9 mouse cellular contexts compared by ENCODE assay signal in the genomic region with DNA sequence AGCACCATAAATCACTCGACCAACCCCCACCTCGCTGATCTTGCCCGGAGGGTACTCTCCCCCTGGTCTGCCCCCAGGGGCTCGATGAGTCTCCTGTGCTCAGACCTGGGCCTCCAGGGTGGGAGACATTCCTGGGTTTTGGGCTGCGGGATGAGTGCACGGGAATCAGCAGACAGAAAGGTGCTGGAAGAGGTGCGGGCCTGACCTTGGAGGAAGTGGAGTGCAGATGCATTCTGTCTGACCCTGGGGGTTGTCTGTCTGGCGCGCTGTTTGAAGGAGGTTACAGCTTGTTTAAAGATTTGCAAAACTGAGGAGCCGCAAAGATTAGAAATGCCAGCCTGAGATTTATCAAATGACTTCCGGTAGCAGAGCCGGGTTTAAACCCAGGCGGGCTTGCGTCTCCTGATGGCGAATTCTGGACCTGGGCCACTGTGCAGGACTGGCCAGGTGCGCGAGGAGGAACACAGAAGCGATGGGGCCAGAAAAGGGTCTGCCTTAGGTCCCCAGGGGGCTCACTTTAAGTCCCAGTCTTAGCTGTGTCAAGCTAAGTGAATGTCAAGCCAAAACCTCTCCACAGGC.
DNase-seq lines count a peak whose midpoint lies in the region; ATAC-seq and TF ChIP-seq lines count a peak whose summit lies in the region.
"Had no signal": no experiment of that assay in that cellular context is flagged by ENCODE, and none has a peak within 500 bp of the region (broad histone marks: within the 10 kb centered on the region; RNA-seq: fewer than 3 reads in every experiment).

No protein-coding gene starts in this region.

- no peak overlapping the region for H3ac ChIP-seq in C2C12 (ENCODE audit: control insufficient read depth, insufficient read length, low read depth)

- no peaks in the 10 kb centered on the region for H3K9me3 ChIP-seq in hindbrain, embryonic 12.5 days (replicated peaks)
- H3K9me3 ChIP-seq in hindbrain, embryonic 16.5 days (ENCODE audit: control insufficient read depth, low read length): no peaks in the 10 kb centered on the region
- H3K9me3 ChIP-seq in limb, embryonic 15.5 days: no peaks in the 10 kb centered on the region

- no peaks in the 10 kb centered on the region for H3K36me3 ChIP-seq in hindbrain, embryonic 12.5 days
- no peaks in the 10 kb centered on the region for H3K36me3 ChIP-seq in hindbrain, embryonic 16.5 days (ENCODE audit: control insufficient read depth, insufficient read depth, low read length)
- H3K36me3 ChIP-seq in C2C12 (ENCODE audit: control insufficient read depth, insufficient read depth): no peaks in the 10 kb centered on the region
- H3K36me3 ChIP-seq in limb, embryonic 15.5 days: no peaks in the 10 kb centered on the region

- TF ChIP-seq CTCF in C2C12 (IDR thresholded peaks at IDR 0.05; ENCODE audit: control insufficient read depth, insufficient read depth, insufficient read length): no peak

- peak overlapping the region; percentile 54; the same call in 1 of the 2 replicates for H3K4me2 ChIP-seq in hindbrain, embryonic 12.5 days (replicated peaks)
- H3K4me2 ChIP-seq in hindbrain, embryonic 16.5 days (ENCODE audit: low read length): no peak overlapping the region
- peak overlapping the region; percentile 47 for H3K4me2 ChIP-seq in limb, embryonic 15.5 days

- no peaks in the 10 kb centered on the region for H3K79me2 ChIP-seq in C2C12 (ENCODE audit: control insufficient read depth, insufficient read depth)

- no peak for ATAC-seq in hindbrain, embryonic 12.5 days (ENCODE audit: low FRiP score)
- ATAC-seq in hindbrain, embryonic 16.5 days: no peak
- ATAC-seq in limb, embryonic 15.5 days (ENCODE audit: insufficient number of reproducible peaks, low FRiP score, low TSS enrichment, low read depth): no peak

- no peaks in the 10 kb centered on the region for H3K79me3 ChIP-seq in C2C12 (ENCODE audit: low read depth)

- WGBS in hindbrain, embryonic 12.5 days: 3% methylated on average over 18 of the region's 18 CpGs
- 3% methylated on average over 18 of the region's 18 CpGs for WGBS in hindbrain, embryonic 16.5 days
- WGBS in limb, embryonic 15.5 days: 21% methylated on average over 18 of the region's 18 CpGs

- intact Hi-C loops in gastrocnemius, postnatal 14 days (cut with DNase I; ENCODE audit: low total_unique reads): loop anchor here (5.0 kb wide), 1 partner anchor 1053 kb away; no protein-coding TSS in a partner anchor

- H3K4me1 ChIP-seq in hindbrain, embryonic 12.5 days: peaks cover 28% of the 10 kb centered on the region
- H3K4me1 ChIP-seq in hindbrain, embryonic 16.5 days (ENCODE audit: control insufficient read depth, insufficient read depth, low read depth, low read length): no peaks in the 10 kb centered on the region; the same call in 1 of the 2 replicates
- peaks cover 30% of the 10 kb centered on the region for H3K4me1 ChIP-seq in limb, embryonic 15.5 days

- DNase-seq in embryo, embryonic 11 days: peak; percentile 55
- no peak for DNase-seq in adrenal gland, adult 2 months
- DNase-seq in urinary bladder, postnatal 10 days (ENCODE audit: low spot score): no peak
- DNase-seq in gastrocnemius, postnatal 14 days: no peak
- DNase-seq: cerebellum, adult 9-11 months had no signal

- peaks cover 42% of the 10 kb centered on the region for H3K27me3 ChIP-seq in hindbrain, embryonic 12.5 days
- H3K27me3 ChIP-seq in hindbrain, embryonic 16.5 days (replicated peaks; ENCODE audit: control insufficient read depth, insufficient read depth, low read length): peaks cover 20% of the 10 kb centered on the region
- no peaks in the 10 kb centered on the region for H3K27me3 ChIP-seq in C2C12 (ENCODE audit: control insufficient read depth, insufficient read depth, insufficient read length)
- peaks cover 13% of the 10 kb centered on the region; the same call in 1 of the 2 replicates for H3K27me3 ChIP-seq in limb, embryonic 15.5 days

- H3K27ac ChIP-seq in hindbrain, embryonic 12.5 days: no peak overlapping the region
- H3K27ac ChIP-seq in hindbrain, embryonic 16.5 days (ENCODE audit: low read depth, low read length): no peak overlapping the region
- H3K27ac ChIP-seq in limb, embryonic 15.5 days: peak overlapping the region; percentile 93; the same call in 1 of the 2 replicates

- H3K9ac ChIP-seq in hindbrain, embryonic 12.5 days: no peak overlapping the region
- H3K9ac ChIP-seq in hindbrain, embryonic 16.5 days (ENCODE audit: low read depth, low read length): no peak overlapping the region
- 0 out of 2 replicates have a peak overlapping the region, but pooled peaks have one; percentile 1 for H3K9ac ChIP-seq in limb, embryonic 15.5 days

- no peak overlapping the region for H3K4me3 ChIP-seq in hindbrain, embryonic 12.5 days
- H3K4me3 ChIP-seq in hindbrain, embryonic 16.5 days (ENCODE audit: low read length): no peak overlapping the region
- H3K4me3 ChIP-seq in C2C12 (ENCODE audit: insufficient read depth, poor library complexity, severe bottlenecking): peak overlapping the region; percentile 3
- H3K4me3 ChIP-seq in limb, embryonic 15.5 days: peak overlapping the region; percentile 38

TF ChIP-seq in C2C12, 6 proteins besides CTCF, POLR2A, EP300 and RAD21:
- TF ChIP-seq MYOG (IDR thresholded peaks at IDR 0.05; ENCODE audit: control insufficient read depth, extremely low read depth, insufficient read length): no peak
- no peak for TF ChIP-seq FOSL1 (IDR thresholded peaks at IDR 0.05; ENCODE audit: insufficient read depth, low read length, poor library complexity, severe bottlenecking)
- TF ChIP-seq USF1 (IDR thresholded peaks at IDR 0.05; ENCODE audit: low read depth): no peak
- no peak for TF ChIP-seq CEBPB (IDR thresholded peaks at IDR 0.05; ENCODE audit: low read depth)
- no peak for TF ChIP-seq MAX (IDR thresholded peaks at IDR 0.05)
- TF ChIP-seq MYOD1 (IDR thresholded peaks at IDR 0.05; ENCODE audit: control insufficient read depth, insufficient read length, low read depth): no peak

Comparison
In these comparisons a context has a peak if more than half of its experiments do, and no peak if none do; other contexts are left out.
1. H3K4me3 ChIP-seq: peak in C2C12 (single experiment) and limb, embryonic 15.5 days (single experiment); none in hindbrain, embryonic 12.5 days (single experiment) and hindbrain, embryonic 16.5 days (single experiment).